Mouse (Mus musculus) cerebellum, postnatal 14 days (tissue): ENCODE data around the gene Mpig6b.
A peak's percentile ranks its signal among the peaks of the same experiment; 100 is the strongest.
"Not testable (repeated sequence)": the region's sequence is repeated elsewhere in the genome, so short reads cannot be mapped to it uniquely, and the experiment has no call there.

Experiments used
- DNase-seq, 2 experiments: peaks; one replicate each; pipeline ENCODE4 v3.0.0; 2021; ENCODE audit warnings: mixed read lengths in 2 of 2

Gene Mpig6b

GRCm38 (mm10) chr17:35033703-35034102, 32.3 kb downstream of the Mpig6b start:
- not testable (repeated sequence) for DNase-seq

- DNase-seq, result no peak
These were observed 33.6 kb downstream of the Mpig6b start for GRCm38 (mm10) chr17:35032323-35032870.

DNA sequence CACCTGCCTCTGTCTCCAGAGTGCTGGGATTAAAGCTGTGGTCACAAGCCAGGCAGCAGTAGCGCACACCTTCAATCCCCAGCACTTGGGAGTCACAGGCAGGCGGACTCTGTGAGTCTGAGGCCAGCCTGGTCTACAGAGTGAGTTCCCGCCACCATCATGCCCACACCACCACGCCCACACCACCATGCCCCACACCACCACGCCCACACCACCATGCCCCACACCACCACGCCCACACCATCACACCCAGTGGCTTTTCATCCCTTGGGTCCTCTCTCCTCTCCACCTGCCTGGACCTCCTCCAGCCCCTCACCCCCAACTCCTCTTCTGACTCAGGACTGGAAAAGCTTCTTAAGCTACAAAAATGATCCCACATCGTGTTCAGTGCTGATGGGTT, 34.1 kb downstream of the Mpig6b start:
- DNase-seq, result no peak

DNA sequence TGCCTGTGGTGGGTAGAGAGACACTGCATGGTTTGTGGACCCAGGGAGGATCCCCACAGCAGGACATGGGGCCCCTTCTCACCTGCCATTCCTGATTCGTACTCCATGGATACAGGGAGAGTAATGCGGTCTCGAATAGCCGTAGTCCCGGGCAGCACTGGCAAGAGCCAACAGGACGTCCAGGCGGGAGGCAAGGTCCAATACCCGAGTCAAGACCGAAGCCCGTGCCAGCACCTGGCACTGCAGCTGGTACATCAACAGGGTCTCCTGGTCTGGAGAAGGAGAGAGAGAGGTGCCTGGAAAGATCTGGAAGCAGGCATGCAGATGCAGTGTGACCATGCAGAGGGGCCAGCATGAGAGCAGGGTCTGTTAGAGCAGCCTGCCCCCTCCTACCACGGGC, 34.7 kb downstream of the Mpig6b start:
- DNase-seq, result peak; percentile 27 to 29

- peak; percentile 33 to 51 for DNase-seq
These were observed 36.1 kb downstream of the Mpig6b start for GRCm38 (mm10) chr17:35029691-35030532.

DNA sequence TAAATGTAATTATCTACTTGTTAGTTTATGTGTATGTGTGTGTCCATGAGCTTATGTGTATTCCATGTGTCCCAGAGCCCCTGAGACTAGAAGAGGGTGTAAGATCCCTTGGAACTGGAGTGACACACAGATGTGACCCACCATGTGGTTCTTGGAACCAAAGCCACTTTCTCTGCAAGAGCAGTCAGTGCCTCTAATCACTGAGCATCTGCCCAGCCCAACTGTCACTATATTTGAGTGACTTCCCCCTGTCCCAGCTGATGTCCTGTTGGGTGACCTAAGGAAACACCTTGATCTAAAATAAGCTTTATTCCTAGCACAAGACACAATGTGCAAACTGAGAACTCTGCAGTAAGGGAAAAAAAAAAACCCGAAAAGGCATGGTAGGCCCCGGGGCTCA, 37.7 kb downstream of the Mpig6b start:
- peak in 1 of 2 experiments; percentile 45 for DNase-seq

GRCm38 (mm10) chr17:35027277-35028068, 38.5 kb downstream of the Mpig6b start, which contains the start of gene Sapcd1:
Gene Sapcd1, minus strand, starts transcription at chr17:35028016.
- DNase-seq, result peak; percentile 71 to 81

DNA sequence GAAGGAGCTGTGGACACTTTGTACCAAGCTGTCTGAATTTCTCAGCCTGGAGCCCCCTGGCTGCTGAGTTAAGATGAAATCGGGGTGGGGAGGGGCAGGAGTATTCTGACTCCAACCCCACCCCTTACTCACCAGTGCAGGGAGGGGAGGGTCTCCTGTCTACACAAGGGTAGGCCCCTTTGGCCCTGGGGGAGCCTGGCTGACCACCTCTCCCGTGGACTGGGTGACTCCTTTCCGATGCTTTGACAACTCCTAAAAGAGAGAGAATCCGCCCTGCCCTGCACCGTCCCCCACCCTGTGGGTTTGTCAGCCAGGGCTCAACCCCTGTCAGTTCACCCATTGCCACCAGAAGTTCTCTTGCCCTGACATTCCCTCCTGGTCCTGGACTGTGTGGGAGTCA, 39.8 kb downstream of the Mpig6b start:
- DNase-seq, result no peak

DNA sequence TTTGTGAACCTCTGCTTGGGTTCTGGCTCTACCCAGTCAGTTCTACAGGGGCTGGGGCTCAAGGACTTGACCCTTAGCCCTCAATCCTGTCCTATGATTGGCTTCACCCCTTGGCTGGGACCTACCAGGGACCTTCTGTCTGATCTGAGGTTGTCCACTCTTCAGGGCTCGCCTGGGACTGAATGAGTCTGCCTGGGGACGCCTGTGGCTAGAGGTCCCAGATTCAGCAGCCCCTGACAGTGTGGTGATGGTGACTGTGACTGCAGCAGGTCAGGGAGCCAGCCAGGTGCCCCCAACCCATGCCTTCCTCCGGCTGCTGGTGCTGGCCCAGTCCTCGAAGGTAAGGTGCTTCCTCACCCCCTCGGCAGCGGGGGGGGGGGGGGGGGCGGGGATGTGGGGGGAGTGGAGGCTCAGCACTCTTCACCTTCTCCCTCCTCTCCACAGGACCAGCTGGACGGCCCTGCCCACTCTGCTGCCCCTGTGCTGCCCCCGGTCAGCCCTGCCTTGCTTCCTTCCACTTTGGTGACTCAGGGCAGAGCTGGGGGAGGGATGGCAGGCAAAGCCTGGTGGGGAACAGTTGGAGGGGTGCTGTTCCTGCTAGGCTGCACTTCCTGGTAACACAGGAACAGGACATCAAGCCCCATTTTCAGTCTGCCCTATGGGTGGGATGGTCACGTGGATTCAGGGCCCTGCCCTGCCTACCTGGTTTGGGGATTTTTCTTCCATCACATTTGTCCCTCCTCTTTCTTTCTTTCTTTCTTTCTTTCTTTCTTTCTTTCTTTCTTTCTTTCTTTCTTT, 41.1 kb downstream of the Mpig6b start:
- peak in 1 of 2 experiments; percentile 6 for DNase-seq

DNA sequence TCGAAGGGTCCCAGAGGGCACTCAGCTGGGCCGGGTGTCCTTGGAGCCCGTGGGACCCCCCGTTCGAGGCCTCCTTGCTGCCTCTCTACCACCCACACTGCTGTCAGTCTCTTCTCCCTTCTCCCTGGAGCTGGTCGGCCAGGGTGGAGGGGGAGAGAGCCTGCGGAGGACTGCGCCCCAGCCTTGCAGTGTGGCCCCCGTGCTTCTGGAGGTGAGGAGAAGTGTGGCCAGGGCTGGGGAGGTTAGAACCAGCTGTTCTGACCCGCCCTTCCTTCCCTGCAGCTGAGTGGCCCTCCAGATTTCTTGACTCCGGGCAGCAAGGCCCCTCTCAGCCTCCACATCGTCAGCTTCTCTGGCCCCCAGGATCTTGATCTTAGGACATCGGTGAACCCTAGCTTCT, 41.7 kb downstream of the Mpig6b start:
- no peak for DNase-seq

GRCm38 (mm10) chr17:35023756-35024155, 42.2 kb downstream of the Mpig6b start:
- DNase-seq, result no peak

DNA sequence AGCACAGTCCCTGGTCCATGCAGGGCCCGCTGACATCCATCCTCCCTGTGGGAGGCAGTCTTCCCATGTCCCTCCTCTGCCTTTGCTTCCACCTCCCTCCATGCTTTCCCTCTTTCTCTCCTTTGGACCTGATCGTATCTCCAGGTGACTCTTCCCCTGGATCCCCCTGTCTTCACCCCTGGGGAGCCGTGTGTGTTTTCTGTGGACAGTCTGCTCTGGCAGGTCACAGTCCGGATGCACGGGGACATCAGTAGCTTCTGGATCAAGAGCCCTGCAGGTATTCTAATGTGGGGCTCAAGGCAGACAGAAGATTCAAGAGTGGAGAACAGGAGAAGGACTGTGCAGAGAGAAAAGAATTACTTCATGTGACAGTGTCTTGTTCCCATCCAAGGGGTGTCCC, 42.8 kb downstream of the Mpig6b start:
- no peak for DNase-seq

- DNase-seq, result no peak
These were observed 43.4 kb downstream of the Mpig6b start for GRCm38 (mm10) chr17:35022541-35023060.

DNA sequence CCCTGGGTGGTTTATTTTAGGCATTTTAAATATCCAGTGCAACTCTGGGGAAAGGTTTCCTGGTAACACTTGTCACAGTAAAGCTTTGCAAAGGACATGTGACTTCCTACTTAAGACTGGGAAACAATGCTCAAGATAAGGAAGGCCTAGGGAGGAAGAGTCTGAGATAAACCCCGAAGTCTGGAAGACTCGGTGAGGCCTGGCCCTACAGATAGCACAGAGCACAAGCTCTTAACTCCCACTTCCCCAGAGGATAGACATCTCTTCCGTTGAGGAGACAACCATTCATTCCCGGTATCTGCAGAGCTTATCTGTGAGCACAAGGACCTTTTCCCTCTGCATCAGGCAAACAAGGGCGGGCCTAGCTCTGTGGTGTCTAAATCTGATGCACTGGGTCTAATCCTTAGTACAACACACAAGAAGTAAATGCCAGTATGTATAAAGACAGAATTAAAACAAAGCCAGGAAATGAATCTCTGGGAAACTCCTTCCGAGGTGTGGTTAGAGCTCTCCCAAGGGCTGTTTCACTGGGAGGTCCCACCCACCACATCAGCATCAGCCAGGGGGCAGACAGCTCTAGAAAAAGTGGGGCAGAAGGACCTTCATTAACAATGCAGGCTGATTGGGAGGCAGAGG, 44.0 kb downstream of the Mpig6b start:
- no peak for DNase-seq

- peak; percentile 93 to 98 for DNase-seq
These were observed 44.7 kb downstream of the Mpig6b start for GRCm38 (mm10) chr17:35021163-35021808.

DNA sequence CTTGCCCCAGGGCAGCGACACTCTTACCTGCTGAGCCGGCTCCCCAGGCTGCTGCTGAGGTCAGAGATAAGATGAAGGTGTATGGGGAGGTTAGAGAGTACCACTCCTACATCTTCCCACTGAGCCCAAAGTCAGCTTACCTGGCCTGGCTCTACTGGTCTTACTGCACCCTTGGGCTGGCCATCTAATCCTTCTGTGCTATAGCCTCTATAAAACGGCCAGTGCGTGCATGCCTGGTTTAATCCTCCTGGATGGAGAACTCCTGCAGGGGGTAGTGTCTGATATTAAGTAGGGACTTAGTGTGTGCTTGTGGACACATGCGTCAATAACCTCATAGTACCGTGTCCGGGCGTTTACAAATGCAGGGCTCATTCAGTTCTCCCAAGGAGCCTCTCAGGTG, 45.4 kb downstream of the Mpig6b start:
- DNase-seq, result no peak

- DNase-seq, result peak in 1 of 2 experiments; percentile 14
These were observed 46.1 kb downstream of the Mpig6b start for GRCm38 (mm10) chr17:35019894-35020293.

DNA sequence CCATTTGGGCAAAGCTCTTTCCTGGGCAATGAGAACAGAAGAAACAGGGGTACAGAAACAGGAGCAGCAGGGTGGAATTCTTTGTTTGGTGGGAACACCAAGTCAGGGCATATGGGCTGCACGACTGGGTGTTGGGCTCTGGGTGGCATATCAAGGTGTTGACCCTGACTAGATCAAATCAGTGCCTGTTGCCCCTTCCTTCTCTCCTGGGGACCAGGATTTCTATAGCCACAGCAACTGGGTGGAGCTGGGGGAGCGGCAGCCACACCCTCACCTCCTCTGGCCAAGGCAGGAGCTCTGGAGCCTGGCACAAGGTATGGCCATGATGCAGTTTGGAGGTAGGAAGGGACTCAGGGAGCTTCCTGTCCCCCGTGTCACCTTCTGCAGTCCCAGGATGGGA, 47.8 kb downstream of the Mpig6b start:
- peak in 1 of 2 experiments; percentile 14 for DNase-seq

DNA sequence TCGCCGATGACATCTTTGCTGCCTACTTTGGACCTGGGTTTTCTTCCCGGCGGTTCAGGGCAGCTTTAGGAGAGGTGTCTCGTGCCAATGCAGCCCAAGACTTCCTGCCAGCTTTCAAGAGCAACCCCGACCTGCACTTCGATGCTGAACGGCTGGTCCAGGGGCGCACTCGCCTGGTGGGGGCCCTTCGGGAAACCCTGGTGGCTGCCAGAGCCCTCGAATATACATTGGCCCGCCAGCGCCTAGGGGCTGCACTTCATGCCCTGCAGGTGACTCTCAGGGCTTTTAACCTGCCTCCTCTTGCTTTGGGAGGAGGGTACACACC, 48.3 kb downstream of the Mpig6b start:
- DNase-seq, result peak in 1 of 2 experiments; percentile 28

- DNase-seq, result peak; percentile 49 to 53
These were observed 48.9 kb downstream of the Mpig6b start for GRCm38 (mm10) chr17:35016791-35017705.
